Mouse (Mus musculus): ENCODE measurements around the gene Hectd4. TPM values are rescaled to one million over a fixed set of nuclear protein-coding genes. Genes with fewer than 3 reads are reported as not detected.
A peak's percentile ranks its signal among the peaks of the same experiment; 100 is the strongest.

Hectd4 gene
- total and polyA plus RNA-seq, 2 experiments from 2014 or later = 15.9 to 107 TPM

DNA sequence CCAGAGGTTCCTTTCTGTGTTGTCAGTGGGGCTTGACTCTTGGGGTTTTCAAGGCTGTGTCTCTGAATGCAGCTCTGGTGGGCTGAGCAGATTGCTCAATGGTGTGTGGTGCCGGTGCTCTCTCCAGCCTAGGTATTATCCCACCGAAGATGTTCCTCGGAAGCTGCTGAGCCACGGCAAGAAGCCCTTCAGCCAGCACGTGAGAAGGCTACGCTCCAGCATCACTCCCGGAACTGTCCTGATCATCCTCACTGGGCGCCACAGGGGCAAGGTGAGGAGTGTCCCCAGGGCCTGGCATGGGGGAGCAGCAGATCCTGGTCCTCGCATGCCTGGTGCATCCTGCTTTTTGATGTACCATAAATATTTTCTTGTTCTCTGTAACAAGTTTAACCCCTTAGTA is 13.5 kb upstream of the Hectd4 start:
- Histone ChIP-seq H3K4me2 (ENCODE audit: low read depth, low read length) (no peak overlapping the region), H3K36me3 (ENCODE audit: insufficient read depth, low read length) (peaks cover 48% of the 10 kb centered on the region), H3K27me3 (ENCODE audit: insufficient read depth, low read length) (no peaks in the 10 kb centered on the region), H3K4me3 (ENCODE audit: low read length) (no peak overlapping the region), H3K9me3 (ENCODE audit: low read length) (no peaks in the 10 kb centered on the region), H3K9ac (replicated peaks; ENCODE audit: low read length) (no peak overlapping the region), H3K4me1 (ENCODE audit: insufficient read depth, low read length) (no peaks in the 10 kb centered on the region), H3K27ac (no peak overlapping the region)
- ATAC-seq (no peak), DNase-seq (ENCODE audit: low spot score) (no peak)
- 83% methylated on average over 9 of the region's 9 CpGs for WGBS
- TF ChIP-seq CTCF (IDR thresholded peaks at IDR 0.05; ENCODE audit: low read depth) = no peak

DNA sequence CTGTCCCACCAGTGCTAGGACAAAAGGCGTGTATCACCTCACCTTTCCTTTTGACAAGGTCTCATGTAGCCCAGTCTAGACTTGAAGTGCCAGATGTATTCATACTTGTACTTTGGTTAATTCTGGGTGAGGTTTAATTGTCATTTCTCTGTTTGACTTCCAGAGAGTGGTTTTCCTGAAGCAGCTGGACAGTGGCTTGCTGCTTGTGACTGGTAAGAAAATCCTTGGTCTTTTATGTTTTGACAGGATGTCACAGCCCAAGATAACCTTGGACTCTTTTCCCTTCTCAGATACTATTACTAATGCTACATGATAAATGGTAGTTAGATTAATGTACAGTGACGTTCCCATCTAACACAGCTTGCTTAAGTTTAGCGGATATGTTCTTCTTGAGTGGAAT is 13.0 kb upstream of the Hectd4 start:
- Histone ChIP-seq H3K36me3 (ENCODE audit: insufficient read depth, low read length) (peaks cover 52% of the 10 kb centered on the region), H3K4me2 (ENCODE audit: low read depth, low read length) (no peak overlapping the region), H3K4me1 (ENCODE audit: insufficient read depth, low read length) (no peaks in the 10 kb centered on the region), H3K4me3 (ENCODE audit: low read length) (no peak overlapping the region), H3K27me3 (ENCODE audit: insufficient read depth, low read length) (no peaks in the 10 kb centered on the region), H3K27ac (no peak overlapping the region), H3K9me3 (ENCODE audit: low read length) (no peaks in the 10 kb centered on the region), H3K9ac (replicated peaks; ENCODE audit: low read length) (no peak overlapping the region)
- TF ChIP-seq CTCF (IDR thresholded peaks at IDR 0.05; ENCODE audit: low read depth) = no peak
- DNase-seq (ENCODE audit: low spot score) (no peak), ATAC-seq (no peak)
- WGBS = 91% methylated on average over 3 of the region's 3 CpGs

GRCm38 (mm10) chr5:121209755-121210600 is 10.0 kb upstream of the Hectd4 start:
- Histone ChIP-seq H3K4me3 (ENCODE audit: low read length) (no peak overlapping the region), H3K27ac (no peak overlapping the region), H3K36me3 (ENCODE audit: insufficient read depth, low read length) (peaks cover 57% of the 10 kb centered on the region), H3K9me3 (ENCODE audit: low read length) (no peaks in the 10 kb centered on the region), H3K4me1 (ENCODE audit: insufficient read depth, low read length) (no peaks in the 10 kb centered on the region), H3K9ac (replicated peaks; ENCODE audit: low read length) (no peak overlapping the region), H3K4me2 (ENCODE audit: low read depth, low read length) (no peak overlapping the region), H3K27me3 (ENCODE audit: insufficient read depth, low read length) (no peaks in the 10 kb centered on the region)
- DNase-seq (ENCODE audit: low spot score) = no peak
- WGBS = 89% methylated on average over 9 of the region's 9 CpGs
- ATAC-seq = no peak
- TF ChIP-seq CTCF (IDR thresholded peaks at IDR 0.05; ENCODE audit: low read depth) = no peak

DNA sequence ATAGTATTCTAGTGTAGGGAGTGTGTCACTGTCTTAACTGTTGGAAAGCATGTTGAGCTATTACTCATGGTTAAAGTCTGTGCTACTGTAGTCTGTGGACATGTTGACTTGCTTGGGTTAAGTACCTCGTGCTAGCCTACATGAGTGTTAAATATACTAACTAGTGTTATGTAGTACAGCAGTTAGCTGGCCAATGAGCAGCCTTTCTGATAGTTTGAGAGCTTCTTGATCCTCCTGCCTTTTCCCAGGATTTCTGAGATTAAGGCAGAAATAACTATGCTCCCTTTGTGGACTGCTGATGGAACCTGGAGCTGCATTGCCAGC is 9.5 kb upstream of the Hectd4 start:
- peaks cover 57% of the 10 kb centered on the region for H3K36me3 ChIP-seq (ENCODE audit: insufficient read depth, low read length)

DNA sequence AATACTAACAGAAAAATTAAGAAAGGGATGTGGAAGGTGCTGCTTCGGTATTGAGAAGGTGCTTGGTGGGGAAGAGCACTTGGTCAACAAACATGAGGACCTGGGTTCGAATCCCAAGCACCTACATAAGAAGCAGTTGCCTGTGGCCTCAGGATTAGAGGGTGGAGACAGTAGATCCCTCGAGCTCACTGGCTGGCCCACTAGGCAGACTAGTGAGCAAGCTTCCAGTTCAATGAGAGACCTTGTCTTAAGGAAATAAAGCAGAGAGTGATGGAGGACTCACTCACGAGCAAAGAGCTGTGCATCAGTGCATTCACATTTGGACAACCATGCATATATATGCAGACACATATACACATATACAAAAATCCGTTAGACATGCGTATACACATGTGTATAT is 7.9 kb upstream of the Hectd4 start:
- Histone ChIP-seq H3K27me3 (ENCODE audit: insufficient read depth, low read length) (no peaks in the 10 kb centered on the region), H3K36me3 (ENCODE audit: insufficient read depth, low read length) (peaks cover 45% of the 10 kb centered on the region), H3K9me3 (ENCODE audit: low read length) (no peaks in the 10 kb centered on the region), H3K27ac (no peak overlapping the region), H3K9ac (replicated peaks; ENCODE audit: low read length) (no peak overlapping the region), H3K4me3 (ENCODE audit: low read length) (no peak overlapping the region), H3K4me1 (ENCODE audit: insufficient read depth, low read length) (no peaks in the 10 kb centered on the region), H3K4me2 (ENCODE audit: low read depth, low read length) (no peak overlapping the region)
- 91% methylated on average over 6 of the region's 6 CpGs for WGBS
- TF ChIP-seq CTCF (IDR thresholded peaks at IDR 0.05; ENCODE audit: low read depth) = no peak
- DNase-seq (ENCODE audit: low spot score) = no peak
- ATAC-seq = no peak

More for the DNA sequence above, 9.5 kb upstream of the Hectd4 start:
- H3K27me3 ChIP-seq (ENCODE audit: insufficient read depth, low read length) = no peaks in the 10 kb centered on the region
- H3K4me3 ChIP-seq (ENCODE audit: low read length) = no peak overlapping the region
- H3K4me1 ChIP-seq (ENCODE audit: insufficient read depth, low read length) = no peaks in the 10 kb centered on the region
- no peak overlapping the region for H3K27ac ChIP-seq
- H3K9me3 ChIP-seq (ENCODE audit: low read length) = no peaks in the 10 kb centered on the region
- no peak overlapping the region for H3K4me2 ChIP-seq (ENCODE audit: low read depth, low read length)
- WGBS = 92% methylated on average over 1 of the region's 1 CpGs
- no peak overlapping the region for H3K9ac ChIP-seq (replicated peaks; ENCODE audit: low read length)
- ATAC-seq (no peak), DNase-seq (ENCODE audit: low spot score) (no peak)
- TF ChIP-seq CTCF (IDR thresholded peaks at IDR 0.05; ENCODE audit: low read depth) = no peak

- Histone ChIP-seq H3K9me3 (ENCODE audit: low read length) (no peaks in the 10 kb centered on the region), H3K27ac (no peak overlapping the region), H3K4me1 (ENCODE audit: insufficient read depth, low read length) (no peaks in the 10 kb centered on the region), H3K27me3 (ENCODE audit: insufficient read depth, low read length) (no peaks in the 10 kb centered on the region), H3K36me3 (ENCODE audit: insufficient read depth, low read length) (peaks cover 24% of the 10 kb centered on the region), H3K4me2 (ENCODE audit: low read depth, low read length) (no peak overlapping the region), H3K4me3 (ENCODE audit: low read length) (no peak overlapping the region), H3K9ac (replicated peaks; ENCODE audit: low read length) (no peak overlapping the region)
- no peak for TF ChIP-seq CTCF (IDR thresholded peaks at IDR 0.05; ENCODE audit: low read depth)
- ATAC-seq (no peak), DNase-seq (ENCODE audit: low spot score) (no peak)
- WGBS = 57% methylated on average over 7 of the region's 7 CpGs
These were observed 5.3 kb upstream of the Hectd4 start for GRCm38 (mm10) chr5:121214707-121215106.

DNA sequence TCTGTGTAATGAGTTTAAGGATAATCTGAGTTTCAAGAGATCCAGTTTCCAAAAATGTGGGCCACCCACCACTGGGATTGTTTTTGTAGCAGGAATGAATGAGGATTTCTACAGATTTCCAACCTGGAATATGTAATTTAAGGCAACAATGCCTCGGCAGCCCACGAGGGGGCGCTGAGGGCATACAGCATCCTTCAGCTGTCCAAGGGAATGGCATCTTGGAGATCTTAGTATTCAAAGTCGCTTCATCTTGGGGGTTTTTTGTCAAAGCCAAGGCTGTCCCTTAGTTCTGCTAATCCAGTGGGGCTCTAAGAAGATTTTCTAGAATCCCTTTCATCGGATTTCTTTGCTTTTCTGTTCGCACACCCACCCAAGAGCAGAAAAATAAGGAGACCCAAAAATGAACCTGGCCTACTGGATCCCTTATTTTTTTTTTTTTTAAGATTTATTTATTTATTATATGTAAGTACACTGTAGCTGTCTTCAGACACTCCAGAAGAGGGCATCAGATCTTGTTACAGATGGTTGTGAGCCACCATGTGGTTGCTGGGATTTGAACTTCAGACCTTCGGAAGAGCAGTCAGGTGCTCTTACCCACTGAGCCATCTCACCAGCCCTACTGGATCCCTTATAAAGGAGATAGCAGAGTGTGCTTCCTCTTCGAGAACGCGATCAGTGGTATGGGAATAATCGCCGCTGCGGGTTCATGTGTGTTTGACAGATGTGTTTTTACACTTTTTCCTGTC is 4.5 kb upstream of the Hectd4 start:
- no peaks in the 10 kb centered on the region for H3K9me3 ChIP-seq (ENCODE audit: low read length)
- ATAC-seq (0 out of 2 replicates have a peak, but pooled peaks have one; percentile 41), DNase-seq (ENCODE audit: low spot score) (peak; percentile 88)
- peak; percentile 96 for TF ChIP-seq CTCF (IDR thresholded peaks at IDR 0.05; ENCODE audit: low read depth)
- H3K4me3 ChIP-seq (ENCODE audit: low read length) = no peak overlapping the region
- H3K4me2 ChIP-seq (ENCODE audit: low read depth, low read length) = no peak overlapping the region
- peaks cover 18% of the 10 kb centered on the region for H3K36me3 ChIP-seq (ENCODE audit: insufficient read depth, low read length)
- H3K4me1 ChIP-seq (ENCODE audit: insufficient read depth, low read length) = no peaks in the 10 kb centered on the region
- H3K27me3 ChIP-seq (ENCODE audit: insufficient read depth, low read length) = no peaks in the 10 kb centered on the region
- no peak overlapping the region for H3K27ac ChIP-seq
- H3K9ac ChIP-seq (replicated peaks; ENCODE audit: low read length) = no peak overlapping the region
- WGBS = 50% methylated on average over 13 of the region's 13 CpGs

Data from hindbrain, postnatal 0 days (tissue).